Mouse (Mus musculus) myocyte (in vitro differentiated cells): ENCODE data around the gene Dmap1.

Experiments used
- CEBPB ChIP-seq: IDR thresholded peaks from 2 replicates; pipeline ENCODE4 v1.6.1; 2011; ENCODE audit warnings: mild to moderate bottlenecking, moderate library complexity; ENCODE audit not compliant: poor library complexity, insufficient read depth, severe bottlenecking
- POLR2A ChIP-seq: IDR thresholded peaks from one replicate; pipeline ENCODE4 v1.6.1; 2011; ENCODE audit warnings: low read depth, mild to moderate bottlenecking, control low read depth, moderate library complexity; ENCODE audit not compliant: insufficient read length
- TCF12 ChIP-seq: IDR thresholded peaks from one replicate; pipeline ENCODE4 v1.6.1; 2011; ENCODE audit warnings: mild to moderate bottlenecking, control low read depth; ENCODE audit not compliant: poor library complexity, insufficient read depth, severe bottlenecking
- USF1 ChIP-seq: IDR thresholded peaks from one replicate; pipeline ENCODE4 v1.6.1; 2011; ENCODE audit warnings: low read depth, mild to moderate bottlenecking, control low read depth, moderate library complexity

DNA sequence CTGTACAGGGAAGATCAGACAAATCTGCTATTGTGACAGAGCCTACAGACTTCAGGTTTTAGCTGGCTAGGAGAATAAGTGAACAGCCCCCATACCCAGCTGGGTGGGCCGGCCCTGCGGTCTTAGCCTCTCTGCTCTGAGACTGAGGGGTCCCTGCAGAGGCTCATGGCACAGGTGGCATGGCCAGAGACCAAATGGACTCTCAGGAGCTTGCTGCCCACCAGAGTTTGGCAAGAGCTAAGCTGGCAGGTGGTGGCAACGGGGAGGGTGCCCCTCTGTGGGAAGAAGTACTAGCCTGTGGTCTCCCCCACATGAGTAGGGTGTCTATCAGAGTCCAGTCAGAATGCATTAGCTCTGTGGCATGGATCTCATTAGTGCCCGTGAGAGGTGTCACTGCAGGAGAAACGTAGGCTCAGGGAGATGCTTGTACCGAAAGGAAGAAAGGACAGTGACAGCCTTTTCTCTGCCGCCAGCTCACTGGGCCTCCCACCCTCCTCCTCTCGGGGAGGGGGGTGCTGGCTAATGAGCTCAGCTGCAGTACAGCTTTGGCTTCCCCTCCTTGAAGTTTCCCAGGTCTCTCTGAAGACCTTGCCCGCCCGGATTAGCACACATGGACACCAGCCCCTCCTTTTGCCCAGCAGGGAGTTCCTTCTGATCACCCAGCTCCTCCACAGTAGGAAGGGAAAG lies 27.9 kb downstream of the Dmap1 start:
- TF ChIP-seq USF1 (no peak), POLR2A (no peak), TCF12 (no peak), CEBPB (no peak)
